Mouse (Mus musculus) erythroblast, embryonic 14.5 days (primary cell): ENCODE measurements around the gene Atn1.

Source experiments
- GATA1 ChIP-seq: IDR thresholded peaks from 2 replicates; pipeline ENCODE4 v1.6.1; 2012; ENCODE audit warnings: low read length, inconsistent platforms, mixed read lengths
- TAL1 ChIP-seq: IDR thresholded peaks from 3 replicates; pipeline ENCODE4 v1.6.1; 2012; ENCODE audit warnings: low read length, inconsistent platforms, mixed read lengths

DNA sequence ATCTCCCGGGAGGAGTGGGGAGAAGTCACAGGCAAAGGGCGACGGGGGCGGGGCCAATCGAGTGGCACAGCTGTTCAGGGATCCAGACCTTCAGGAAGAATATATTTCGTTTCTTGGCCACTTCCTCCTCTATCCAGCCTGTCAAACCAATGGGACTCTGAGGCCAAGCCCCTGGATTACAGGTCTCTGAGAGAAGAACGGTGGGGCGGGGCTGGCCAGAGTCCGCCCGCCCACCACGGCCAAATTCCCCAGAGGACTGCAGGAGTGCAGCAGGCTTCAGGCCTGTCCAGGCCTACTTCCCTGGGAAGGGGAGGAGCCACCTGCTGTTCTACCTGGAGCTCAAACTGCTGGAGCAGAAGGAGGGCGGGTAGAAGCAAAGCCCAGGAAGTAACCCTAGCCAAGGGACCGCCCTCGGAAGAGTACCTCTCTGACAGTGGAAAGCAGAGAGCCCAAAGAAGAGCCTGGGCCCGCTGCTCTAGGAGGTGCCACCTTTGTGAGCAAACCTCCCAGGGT, 17.8 kb downstream of the Atn1 start, which contains the start of gene Ptpn6:
- TF ChIP-seq GATA1 (no peak), TAL1 (no peak)
